Mouse (Mus musculus): Measurements from ENCODE around the gene Lrfn4. TPM values are rescaled to one million over a fixed set of nuclear protein-coding genes. Genes with fewer than 3 reads are reported as not detected.
"Not testable (repeated sequence)": the region's sequence is repeated elsewhere in the genome, so short reads cannot be mapped to it uniquely, and the experiment has no call there.

The Lrfn4 gene
- total RNA-seq, 2 experiments from 2014 or later: 4.4 to 7.7 TPM

DNA sequence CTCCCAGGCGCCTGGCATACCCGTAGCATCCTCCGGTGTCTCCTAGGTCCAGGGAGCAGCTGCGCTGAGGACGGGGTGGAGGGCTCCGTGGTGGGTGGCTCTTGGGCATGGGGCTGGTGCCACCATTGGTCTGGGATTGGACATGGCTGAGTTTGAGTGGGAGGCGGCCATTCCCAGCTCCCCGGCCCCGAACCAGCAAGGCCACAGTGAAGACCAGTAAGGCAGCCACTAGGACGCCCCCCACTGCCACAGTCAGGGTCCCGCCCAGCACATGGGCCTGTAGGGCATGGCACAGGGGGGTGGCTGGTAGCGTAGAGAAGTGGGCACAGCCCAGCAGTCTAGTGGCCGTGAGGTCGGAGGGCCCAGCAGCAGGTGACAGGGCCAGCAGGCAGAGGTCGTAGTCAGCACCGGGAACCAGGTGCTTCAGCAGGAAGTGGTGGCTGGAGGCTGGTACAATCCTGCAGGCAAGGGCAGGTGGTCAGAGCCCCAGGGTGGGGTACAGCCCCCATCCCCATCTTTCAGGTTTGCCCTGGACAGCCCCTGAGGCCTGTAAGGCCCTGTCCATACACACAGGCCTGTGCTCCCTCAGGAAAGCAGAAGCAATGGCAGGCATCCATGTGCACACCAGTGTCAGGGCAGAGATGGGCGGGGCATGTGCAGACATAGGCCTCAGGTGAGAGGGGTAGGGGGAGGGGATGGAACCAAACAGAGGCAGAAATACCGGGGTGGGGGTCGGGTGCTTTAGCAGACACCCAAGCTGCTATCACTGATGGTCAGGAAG is 3.1 kb downstream of the Lrfn4 start:
- no peak for DNase-seq (ENCODE audit: low spot score in 2 of 2)

DNA sequence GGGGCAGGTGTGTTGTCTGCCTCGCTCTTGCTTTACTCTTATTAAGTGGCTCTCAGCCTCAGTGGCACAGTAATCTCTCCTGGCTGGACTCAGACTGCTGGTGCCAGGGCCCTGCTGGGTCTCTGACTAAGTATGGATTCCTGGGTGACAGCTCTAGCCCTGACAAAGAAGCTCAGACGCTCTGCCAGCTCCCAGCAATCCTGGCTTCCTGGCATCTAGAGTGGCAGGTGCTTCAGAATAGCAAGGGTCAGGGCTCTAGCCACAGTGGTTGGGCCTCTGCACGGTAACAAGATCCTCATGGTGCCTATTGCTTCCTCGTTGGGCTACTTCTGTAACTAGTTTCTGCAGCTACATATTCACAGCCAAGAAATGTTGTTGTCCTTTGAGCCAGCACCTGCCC is 5.4 kb downstream of the Lrfn4 start:
- DNase-seq (ENCODE audit: low spot score in 2 of 2): no peak

DNA sequence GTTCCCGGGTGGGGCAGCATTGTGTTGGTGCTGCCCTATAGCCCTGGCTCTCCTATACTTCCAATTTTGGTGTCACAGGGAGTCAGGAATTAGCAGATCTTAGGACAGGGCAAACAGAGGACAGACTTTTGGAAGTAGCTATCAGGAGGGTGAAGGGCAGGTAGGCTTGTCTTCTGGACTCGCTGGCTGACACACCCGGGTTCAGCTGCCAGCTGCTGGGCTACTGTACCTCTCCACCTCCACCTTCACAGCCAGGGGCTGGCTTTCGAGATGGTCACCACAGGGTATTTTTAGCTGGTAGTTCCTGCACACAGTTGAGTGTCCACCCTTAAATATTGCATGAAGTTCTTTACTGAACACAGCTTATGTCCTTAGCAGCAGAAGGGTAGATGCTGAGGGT is 7.0 kb downstream of the Lrfn4 start:
- DNase-seq (ENCODE audit: low spot score in 2 of 2): no peak

DNA sequence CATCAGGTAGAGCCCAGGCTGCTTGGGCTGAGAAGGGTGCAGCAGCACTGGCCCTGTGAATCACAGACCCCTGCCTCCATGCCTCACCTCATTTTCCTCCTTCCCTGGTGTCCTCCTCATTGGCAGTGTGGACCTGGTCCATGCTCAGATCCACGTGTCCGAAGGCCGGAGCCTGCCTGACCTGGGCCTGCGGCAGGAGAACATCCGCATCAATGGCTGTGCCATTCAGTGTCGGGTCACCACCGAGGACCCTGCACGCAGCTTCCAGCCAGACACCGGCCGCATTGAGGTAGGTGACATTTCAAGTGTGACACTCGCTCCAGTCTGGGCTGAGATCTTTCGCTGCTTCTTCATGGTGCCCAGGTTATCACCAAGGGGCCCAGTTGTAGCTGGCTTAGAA is 8.1 kb downstream of the Lrfn4 start:
- DNase-seq (ENCODE audit: low spot score in 2 of 2): no peak

DNA sequence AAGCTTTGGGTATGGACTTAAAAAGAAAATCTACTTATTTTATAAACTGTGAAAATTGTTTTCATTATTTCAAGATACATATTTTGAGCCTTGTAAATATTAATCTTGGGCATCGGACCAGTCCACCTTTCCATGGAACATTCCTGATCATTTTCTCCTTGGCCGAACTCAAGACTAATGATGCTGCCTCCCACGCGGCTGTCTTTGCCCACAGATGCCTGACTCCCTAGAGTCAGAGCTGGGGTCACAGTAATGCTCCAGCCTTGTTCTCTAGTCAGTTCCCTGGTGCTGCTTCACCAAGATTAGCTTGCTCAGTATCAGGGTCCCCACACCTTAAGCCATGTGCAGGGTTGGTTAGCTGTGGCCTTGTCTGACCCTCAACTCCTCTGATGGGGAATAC is 9.8 kb downstream of the Lrfn4 start:
- no peak for DNase-seq (ENCODE audit: low spot score in 2 of 2)

DNA sequence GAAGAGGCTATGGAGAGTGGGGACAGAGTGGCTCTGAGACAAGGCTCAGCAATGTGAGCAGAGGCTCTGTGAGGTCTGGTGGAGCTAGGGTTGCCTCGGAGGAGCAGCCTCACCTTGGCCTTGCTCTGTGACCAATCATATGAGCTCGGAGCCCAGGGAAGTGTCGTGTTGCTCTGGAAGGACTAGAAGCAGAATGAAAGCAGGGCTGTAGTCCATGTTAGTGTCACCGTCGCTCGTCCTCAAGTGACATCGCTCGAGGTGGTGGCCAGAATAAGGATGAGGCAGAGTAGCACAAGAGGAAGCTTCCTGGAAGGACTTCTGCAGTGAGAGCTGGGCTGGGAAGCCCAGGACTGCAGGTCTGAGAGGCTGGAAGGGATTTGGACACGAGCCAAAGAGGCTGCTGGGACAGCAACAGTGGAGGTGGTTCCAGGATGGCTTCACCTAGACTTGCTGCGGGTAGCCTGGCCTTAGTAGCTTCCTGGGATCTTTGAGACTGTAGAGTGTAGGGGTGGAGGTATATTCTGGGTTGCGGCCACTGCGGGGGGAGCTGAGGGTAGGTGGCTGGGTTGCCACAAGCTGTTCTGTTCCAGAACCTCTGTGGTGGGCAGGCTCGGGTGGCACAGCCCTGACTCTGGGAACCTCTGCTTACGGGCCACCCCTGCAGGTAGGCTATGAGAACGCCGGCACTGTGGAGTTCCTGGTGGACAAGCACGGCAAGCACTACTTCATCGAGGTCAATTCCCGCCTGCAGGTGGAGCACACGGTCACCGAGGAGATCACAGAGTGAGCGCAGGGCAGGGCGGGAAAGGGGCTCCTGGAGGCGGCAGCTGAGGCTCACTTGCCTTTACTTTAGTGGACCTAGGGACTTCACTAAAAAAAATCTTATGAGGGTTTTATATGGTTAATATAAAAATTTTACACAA is 11.4 kb downstream of the Lrfn4 start:
- DNase-seq (ENCODE audit: low spot score in 2 of 2): no peak

DNA sequence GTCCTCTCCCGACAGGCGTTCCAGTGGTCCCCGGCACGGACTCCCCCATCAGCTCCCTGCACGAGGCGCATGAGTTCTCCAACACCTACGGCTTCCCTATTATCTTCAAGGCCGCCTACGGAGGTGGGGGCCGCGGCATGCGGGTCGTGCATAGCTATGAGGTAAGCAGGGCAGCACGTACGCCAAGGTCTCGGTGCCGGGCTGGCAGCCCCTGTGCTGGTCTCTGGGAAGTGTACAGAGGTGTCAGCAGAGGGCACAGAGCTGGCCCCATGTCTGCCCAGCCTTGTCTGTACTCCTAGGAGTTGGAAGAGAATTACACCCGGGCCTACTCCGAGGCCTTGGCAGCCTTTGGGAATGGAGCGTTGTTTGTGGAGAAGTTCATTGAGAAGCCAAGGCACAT is 13.0 kb downstream of the Lrfn4 start:
- no peak for DNase-seq (ENCODE audit: low spot score in 2 of 2)

DNA sequence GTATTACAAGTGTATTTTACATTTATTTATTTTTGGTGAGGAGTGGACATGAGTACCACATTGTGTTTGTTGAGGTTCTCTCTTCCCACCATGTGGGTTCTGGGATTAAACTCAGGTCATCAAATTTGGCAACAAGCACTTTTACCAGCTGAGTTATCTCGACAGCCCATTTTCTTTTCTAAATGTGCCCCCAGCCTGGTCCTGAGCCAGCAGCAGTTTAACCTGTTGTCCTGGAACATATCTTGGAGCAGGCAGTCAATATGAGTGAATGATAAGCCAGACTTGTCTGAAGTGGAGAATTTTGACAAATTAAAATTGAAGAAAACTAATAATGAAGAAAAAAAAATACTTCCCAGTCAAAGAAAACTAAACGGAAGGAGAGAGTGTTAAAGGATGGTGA is 19.4 kb downstream of the Lrfn4 start:
- DNase-seq (ENCODE audit: low spot score in 2 of 2): no peak

DNA sequence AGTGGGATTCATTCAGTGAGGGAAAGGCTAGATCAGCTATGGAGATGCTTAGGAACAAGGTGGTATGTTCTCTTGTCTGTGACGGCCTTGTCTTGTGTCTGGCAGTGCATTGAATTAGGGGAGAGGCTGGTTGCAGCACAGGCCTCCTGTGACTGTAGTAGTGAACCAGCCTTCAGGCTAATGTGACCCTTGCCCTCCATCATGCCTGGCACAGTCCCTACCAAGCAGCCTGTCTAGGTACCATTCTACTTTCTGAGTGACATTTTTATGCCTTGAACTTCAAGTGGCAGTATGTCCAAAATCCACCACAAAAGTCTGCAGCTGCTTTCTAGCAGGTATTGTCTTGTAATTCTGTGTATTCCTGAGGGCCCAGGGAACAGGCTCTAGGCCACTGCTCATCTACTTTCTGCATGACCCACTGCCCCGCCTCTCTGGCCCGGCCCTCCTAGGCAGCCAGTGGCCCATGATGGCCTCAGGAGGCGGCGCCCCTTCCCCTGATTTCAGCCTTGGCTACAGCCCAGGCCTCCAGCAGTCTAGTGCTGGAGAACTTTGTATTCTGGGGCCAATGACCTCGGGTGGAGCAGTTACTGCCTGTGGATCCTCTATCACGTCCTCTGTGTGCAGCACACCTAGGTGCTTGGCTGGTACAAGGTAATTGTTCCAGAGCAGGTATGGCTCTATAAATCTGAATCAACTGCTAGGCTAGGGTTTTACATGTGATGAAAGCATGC is 21.5 kb downstream of the Lrfn4 start:
- no peak for DNase-seq (ENCODE audit: low spot score in 2 of 2)

DNA sequence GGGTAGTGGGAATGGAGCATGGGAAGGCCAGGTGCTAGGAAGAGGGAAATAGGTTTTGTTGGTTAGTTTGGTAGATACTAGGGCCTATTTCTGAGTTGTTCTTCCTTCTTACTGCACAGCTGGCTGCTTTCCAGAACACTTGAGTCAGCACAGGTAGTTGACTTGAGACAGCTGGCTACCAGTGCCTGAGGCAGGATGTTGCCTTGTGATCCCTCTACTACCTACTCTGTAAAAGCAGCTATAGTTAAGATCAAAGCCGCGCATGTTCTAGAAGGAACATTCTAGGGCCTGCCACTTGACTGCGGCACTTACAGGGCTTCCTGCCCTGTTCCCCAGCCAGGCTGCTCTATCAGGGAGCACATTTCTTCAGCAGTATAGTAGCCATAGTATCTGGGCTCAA is 25.4 kb downstream of the Lrfn4 start:
- no peak for DNase-seq (ENCODE audit: low spot score in 2 of 2)

DNA sequence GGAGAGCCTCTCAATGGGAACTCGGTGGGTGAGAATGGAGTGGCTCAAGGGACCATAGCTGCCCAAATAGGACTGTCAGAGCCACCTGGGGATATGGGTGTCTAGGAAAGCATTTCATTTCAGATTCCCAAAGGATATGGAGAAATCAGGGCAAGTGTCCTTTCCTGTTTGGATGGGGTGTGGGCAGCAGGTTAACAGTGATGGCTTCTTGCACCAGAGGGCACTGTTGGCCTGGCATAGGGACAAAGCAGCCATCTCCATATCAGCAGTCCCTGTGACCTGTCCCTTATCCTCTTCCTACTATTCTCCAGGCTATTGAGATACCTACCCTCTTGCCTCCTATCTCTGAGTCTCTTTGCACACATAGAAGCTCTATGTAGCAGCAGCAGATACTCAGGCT is 26.4 kb downstream of the Lrfn4 start:
- DNase-seq (ENCODE audit: low spot score in 2 of 2): no peak

DNA sequence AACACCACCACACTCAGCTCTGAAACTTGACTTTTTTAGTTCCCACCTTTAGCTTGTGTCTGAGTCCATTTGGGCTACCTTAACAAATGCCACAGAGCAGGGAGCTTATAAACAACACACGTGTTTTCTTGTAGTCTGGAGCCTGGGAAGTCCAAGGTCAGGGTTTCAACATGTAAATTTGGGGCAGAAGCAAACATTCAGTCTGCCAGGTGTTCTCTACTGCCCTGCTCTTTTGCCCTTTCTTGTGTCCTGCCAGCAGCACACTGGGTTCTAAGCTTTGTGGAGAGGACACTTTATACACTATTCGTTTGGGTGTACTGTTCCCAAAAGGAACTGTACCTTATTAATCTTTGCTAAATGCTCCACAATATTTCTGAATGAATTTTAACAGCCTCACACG is 27.0 kb downstream of the Lrfn4 start:
- DNase-seq (ENCODE audit: low spot score in 2 of 2): no peak

DNA sequence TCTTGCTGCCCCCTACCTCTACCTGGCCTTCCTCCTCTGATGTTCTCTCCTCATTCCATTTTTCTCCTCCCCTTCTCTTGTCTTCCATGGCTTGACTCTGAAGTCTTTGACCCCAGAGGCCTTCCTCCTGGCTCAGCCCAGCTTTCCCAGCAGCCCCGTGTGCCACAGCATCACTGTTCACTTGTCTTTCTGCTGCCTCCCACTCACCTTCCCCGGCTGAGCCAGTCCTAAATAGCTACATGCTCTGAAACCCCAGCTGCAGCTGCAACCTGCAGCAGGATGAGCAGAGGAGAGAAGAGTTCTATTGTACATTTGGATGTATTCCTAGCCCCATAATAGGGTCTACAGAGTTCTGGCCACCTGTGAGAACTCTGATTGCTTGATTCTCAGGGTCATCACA is 28.0 kb downstream of the Lrfn4 start:
- DNase-seq (ENCODE audit: low spot score in 2 of 2): no peak

DNA sequence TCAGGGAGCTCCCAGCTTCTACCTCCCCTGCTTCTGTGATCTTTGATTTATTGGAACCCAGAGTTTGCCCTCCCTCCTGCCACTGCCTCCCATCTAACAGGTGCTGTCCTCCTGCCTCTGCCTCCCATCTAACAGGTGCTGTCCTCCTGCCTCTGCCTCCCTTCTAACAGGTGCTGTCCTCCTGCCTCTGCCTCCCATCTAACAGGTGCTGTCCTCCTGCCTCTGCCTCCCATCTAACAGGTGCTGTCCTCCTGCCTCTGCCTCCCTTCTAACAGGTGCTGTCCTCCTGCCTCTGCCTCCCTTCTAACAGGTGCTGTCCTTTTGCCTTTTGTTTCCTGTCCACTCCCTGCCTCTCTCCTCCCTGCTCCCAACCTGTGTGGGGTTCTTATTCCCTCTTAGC is 28.7 kb downstream of the Lrfn4 start:
- DNase-seq (ENCODE audit: low spot score in 2 of 2): not testable (repeated sequence)

DNA sequence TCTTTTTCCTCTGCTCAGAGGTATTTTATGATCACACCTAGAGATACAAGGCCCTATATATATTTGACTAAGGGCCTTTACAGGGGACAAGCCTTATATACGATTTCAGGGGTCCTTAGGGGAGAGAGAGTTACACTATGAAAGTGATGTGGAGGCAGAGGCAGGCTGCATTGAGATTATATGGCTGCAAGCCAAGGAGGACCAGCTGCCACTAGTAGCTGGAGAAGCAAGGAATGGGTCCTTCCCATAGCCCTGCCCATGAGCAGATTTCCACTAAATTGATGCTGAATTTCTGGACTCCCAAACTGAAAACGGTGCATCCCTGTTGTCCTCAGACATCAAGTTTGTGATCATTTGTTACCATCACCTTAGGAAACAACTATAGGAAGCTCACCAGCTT is 31.6 kb downstream of the Lrfn4 start:
- DNase-seq (ENCODE audit: low spot score in 2 of 2): no peak

DNA sequence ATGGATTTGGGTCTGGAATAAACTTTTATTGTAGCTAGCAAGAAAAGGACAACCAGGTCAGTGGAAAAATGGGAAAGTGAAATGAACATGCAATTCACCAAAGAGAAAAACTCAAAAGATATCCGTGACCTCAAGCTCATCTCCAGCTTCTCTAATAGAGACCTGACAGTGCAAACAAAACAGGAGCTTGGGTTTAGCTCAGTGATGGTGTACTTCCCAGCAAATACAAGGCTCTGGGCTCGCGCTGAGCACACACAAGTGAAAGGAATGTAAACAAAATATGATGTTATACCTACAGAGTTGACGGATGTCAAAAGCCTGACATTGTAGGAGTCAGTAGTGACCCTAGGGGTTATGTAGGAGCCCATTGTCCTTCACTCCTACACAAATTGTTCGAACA is 36.2 kb downstream of the Lrfn4 start:
- DNase-seq (ENCODE audit: low spot score in 2 of 2): no peak

DNA sequence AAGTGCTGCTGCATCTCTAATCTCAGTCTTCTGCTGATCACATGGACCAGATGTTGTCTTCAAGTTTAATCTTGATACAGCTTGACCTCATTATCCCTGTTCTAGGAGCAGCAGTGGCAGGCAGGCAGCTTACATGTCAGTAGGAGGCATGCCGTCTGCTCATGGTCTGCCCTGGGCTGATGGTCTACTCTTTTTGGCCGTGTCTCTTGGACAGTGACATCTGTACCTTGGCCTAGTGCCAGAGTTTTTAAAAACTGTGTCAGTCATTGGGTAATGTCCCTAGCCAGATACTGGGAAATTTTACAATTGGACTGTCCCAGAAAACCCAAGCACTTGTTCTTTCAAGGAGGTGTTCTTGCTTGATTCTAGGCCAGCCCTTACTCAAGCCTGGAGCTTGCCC is 36.7 kb downstream of the Lrfn4 start:
- peak in 1 of 2 experiments; percentile 29 for DNase-seq (ENCODE audit: low spot score in 2 of 2)

DNA sequence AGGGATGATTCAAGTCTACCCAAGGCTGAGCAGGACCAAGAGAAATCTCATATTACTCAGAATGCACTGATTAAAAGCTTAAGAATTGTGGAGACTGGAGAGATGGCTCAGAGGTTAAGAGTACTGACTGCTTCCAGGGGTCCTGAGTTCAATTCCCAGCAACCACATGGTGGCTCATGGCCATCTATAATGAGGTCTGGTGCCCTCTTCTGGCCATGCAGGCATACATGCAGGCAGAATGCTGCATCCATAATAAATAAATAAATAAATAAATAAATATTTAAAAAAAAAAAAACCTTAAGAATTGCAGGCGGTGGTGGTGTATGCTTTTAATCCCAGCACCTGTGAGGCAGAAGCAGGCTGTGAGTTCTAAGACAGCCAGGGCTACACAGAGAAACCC is 42.2 kb downstream of the Lrfn4 start:
- no peak for DNase-seq (ENCODE audit: low spot score in 2 of 2)

DNA sequence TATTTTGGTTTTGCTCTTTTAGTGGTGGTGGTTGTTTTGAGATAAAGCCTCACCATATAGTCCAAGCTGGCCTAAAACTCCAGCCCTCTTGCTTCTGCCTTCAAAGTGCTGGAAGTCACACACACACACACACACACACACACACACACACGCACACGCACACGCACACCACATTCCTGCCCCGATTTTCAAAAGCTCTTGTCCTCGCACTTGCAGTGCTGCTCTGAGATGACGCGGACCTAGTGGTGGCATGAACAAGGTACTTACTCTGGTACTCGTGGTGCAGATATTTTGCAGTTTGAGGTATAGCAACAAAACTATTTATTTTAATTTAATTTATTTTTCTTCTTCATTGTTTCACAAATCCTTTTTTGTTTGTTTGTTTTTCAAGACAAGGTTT is 43.0 kb downstream of the Lrfn4 start:
- no peak for DNase-seq (ENCODE audit: low spot score in 2 of 2)

DNA sequence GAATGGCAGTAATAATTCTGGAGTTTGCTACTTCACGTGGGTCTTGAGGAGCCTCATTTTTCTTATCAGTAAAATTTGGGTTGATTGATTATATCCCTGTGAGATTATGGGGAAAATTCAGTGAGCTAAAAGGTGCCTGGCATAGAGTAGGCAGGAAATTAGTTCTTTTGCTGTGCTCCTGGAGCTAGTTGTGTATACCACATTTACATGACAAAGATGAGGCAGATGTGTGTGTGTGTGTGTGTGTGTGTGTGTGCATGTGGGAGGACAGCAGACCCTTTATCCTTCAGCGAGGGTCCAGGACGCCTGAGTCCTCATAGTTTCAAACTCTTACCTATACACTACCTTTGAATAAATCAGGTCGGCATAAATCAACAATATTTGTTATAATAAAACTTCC is 43.4 kb downstream of the Lrfn4 start:
- no peak for DNase-seq (ENCODE audit: low spot score in 2 of 2)

DNA sequence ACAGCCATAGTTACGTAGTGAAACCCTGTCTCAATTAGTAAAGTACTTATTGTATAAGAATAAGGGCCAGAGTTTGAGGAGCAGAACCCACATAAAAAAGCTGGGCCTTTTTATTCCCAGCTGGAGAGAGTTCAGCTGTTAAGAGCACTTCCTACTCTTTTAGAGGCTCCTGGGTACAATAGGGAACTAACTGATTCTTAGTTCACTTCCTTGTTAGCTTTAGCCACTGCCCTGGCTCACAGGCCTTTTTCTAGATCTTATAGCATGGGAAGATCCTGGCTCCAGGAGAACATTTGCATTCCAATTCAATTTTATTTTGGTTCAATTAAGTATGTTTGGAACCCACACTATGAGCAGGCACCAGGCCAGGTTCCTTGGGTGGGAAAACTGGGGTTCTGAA is 43.8 kb downstream of the Lrfn4 start:
- DNase-seq (ENCODE audit: low spot score in 2 of 2): no peak

DNA sequence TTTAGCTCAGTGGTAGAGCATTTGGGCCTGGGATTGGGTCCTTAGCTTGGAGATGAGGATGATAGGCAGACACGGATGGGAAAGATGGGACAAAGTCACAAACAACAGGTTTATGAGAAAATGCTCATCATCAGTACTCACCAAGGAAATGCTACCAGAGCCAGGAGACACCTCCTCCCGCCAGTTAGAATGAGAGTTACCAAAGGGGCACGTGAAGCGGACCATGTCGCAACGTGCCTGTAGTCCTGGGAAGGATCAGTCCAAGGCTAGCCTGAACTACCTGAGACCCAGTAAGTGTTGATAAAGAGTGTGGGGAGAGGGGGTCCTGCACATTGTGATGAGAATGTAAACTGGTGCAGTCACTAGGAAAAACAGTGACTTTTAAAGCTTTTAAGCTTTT is 44.7 kb downstream of the Lrfn4 start:
- DNase-seq (ENCODE audit: low spot score in 2 of 2): no peak
